Mouse (Mus musculus): ENCODE measurements around the gene C1qb.

GRCm38 (mm10) chr4:136895861-136896260, 9.9 kb upstream of the C1qb start:
- TF ChIP-seq EP300 (IDR thresholded peaks at IDR 0.05): no peak
- TF ChIP-seq CTCF (IDR thresholded peaks at IDR 0.05): no peak

Data from lung, postnatal 0 days (tissue).